Mouse (Mus musculus) right cerebral cortex, postnatal 36 days (tissue): ENCODE data around the gene Stim2.

ENCODE experiments used
- DNase-seq, 2 experiments: peaks; one replicate each; pipeline ENCODE4 v3.0.0; 2022; ENCODE audit warnings: low spot score in 2 of 2, mixed read lengths in 1 of 2

Gene Stim2

DNA sequence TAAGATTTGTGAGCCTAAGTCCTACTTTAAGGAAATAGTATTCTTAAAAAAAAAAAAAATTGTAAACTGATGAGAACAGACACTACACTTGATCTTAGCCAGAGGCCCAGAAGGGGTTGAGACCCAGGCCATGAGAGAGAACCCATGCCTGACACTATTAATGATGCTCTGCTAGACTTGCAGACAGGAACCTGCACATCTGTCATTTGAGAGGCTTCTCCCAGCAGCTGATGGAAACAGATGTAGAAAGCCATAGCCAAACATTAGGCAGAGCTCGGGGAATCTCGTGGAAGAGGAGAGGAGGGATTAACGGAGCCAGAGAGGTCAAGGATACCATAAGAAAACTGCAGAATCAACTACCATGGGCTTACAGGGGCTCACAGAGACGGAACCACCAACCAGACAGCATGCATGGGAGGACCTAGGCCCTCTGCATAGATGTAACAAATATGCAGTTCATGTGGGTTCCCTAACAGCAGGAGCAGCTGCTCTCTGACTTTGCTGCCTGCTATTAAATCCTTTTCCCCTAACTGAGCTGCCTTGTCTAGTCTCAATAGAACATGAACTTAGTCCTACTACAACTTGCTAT, 50.9 kb downstream of the Stim2 start:
- no peak for DNase-seq

DNA sequence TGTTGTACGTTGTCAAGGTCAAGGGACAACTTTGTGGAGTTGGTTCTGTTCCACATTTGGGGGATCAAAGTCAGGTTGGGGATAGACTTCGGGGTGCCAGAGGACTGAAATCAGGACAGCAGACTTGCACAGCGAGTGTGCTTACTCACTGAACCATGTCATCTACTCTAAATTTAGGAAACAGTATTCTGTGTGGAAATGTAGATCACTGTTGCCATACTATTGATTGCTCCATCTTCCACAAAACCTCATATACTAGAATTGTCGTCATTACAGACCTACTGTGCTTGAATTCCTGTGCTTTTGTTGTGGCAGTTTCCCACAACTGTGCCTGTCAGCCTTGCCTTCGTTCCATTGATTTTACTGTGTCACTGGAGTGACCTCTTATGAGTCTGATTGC, 51.6 kb downstream of the Stim2 start:
- no peak for DNase-seq

DNA sequence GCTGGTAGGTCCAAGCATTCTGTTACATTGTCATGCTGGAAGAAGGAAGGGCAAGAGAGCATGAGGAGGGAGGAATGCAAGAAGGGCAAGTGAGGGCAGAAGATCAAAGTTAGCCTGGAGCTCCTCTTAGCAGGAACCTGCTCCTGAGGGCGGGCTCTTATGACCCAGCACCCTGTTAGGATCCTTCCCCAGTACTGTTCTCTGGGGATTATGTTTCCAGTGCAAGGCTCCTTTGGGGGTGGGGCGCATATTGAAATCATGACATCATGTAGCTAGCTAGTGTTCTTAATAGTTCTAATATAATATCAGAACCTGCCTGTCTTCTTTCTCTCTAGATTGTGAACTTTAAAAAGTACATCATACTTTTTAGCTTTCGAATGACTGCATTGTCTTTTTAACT, 52.8 kb downstream of the Stim2 start:
- DNase-seq: no peak

DNA sequence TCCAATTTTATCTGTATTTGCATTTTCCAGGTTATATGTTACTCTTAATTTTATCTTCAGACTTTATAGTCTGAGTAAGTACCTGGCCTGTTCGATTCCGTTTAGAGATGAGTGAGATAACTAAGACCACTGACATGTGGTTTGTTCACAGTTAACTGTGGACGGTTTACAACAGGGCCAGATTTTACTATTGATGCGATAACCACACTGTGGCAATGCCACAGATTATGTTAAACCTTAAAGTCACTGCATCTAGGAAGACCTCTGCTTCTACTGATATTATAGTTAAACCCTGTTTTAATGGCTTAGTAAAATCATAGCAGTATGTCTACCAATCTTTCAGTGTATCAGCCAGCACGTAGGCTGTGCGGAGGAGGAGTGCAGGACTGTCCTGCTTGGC, 53.9 kb downstream of the Stim2 start:
- no peak for DNase-seq

DNA sequence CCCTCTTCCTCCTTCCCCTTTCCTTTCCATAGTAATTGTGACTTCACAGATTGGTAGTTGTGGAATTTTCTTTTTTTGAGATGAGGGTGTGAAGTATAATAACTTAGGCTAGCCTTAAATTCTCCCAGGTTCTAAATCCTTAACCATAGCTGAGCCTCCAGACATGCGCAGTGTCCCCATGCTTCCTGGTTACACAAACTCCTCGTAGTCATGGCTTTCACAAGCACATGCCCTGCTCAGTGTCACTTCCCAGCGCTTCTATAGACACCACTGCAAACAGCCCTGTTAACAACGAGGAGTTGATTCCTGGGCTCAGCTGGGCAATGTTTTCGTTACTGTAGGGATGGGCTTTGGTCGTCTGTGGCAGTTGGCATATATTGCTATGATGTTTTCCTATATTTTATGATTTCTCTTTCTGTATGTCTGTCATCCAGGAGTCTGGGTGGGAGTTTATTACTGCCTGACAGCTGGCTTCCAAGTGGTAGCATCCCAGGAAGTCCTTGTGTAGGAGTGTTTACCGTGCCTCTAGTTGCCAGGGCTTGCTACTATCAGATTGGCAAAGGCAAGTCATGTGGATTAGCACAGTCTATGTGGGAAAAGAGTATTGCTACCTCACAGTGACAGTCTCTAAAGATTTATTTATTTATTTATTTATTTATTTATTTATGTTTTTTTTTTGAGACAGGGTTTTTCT, 55.5 kb downstream of the Stim2 start:
- no peak for DNase-seq

DNA sequence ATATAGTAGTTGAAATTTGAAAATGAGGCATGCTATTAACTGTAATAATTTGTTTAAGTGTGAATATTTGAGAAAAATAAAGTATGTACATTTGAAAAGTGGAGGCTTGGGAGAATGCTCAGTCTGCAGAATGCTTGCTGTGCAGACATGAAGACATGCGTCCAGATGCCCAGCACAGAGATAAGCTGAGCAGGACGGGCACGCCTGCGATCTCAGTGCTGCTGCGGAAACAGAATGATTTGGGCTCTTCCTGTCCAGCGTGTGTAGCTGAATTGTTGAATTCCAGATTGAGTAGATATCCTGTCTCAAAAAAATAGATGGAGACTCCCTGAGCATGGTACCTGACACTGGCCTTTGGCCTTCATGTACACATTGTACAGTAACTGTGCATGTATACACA, 58.0 kb downstream of the Stim2 start:
- DNase-seq: no peak

DNA sequence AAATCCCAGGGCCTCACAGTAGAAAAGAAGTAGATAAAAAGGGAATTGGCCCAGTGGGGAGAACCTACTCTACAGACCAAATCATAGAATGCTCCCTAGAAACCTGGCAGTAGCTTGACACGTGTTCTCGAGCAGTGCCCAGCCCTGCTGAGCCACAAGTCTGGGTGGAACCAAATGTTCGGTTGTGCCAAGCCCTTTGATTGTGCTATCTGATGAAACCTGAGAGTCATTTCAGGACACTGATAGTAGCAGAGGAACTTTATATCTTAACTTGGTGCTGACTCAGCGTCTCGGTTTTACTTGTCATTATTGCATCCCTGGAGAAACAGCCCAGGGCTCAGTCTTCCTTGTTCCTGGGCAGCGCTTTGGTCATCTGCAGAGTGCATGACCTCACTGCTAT, 61.7 kb downstream of the Stim2 start:
- DNase-seq: no peak

DNA sequence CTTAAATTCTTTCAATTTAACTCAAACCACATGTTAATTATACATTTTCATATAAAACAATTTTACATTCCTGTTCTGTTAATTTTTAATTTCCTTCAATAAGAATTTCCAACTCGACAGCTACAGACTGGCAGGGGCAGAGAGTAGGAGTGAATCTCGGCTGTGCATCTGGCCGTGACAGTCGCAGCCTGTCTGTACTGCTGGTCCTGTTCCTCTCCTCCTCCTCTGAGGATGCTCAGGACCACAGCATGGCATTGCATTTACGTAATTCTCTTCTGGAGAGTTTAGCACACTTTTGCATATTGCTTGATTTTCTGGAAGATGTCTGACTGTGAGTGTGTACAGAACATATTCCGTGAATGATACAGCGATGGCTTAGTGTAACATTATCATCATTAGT, 63.8 kb downstream of the Stim2 start:
- DNase-seq: peak; percentile 19 to 61

DNA sequence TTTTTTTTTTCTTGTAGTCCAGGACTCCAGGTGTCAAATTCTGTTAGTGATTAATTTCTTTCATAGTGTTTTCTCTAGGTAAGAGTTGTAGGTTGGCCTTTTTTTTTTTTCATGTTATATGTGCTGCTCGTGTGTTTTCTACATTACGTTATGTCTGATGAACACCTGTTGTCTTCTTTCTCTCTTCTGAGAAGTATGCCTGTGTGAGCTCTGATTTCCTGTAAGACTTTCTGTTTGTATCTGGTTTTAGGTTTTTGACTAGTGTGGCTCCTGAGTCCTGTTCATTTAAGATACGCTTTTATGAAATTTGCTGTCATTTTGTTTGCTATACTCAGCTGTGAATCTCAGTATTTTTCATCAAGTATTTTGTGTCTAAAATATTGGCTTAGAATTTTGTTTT, 69.3 kb downstream of the Stim2 start:
- no peak for DNase-seq

DNA sequence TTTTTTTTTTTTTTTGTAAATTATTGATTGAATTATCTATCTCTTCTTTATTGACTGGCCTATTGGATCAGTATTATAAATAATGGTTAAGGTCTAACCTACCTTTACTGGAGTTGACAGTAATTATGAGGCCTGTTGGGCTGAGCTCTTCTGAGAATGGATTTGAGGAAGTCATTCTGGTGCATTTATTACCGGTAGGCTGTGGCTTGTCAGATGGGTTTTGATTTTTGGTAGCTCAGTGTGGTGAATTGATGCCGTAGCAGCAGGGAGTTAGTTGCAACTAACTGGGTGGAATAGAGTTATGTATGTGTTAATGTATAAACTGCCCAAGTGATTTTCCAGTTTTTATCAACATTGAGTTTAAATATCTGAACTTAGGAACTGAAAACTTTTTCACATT, 72.2 kb downstream of the Stim2 start:
- no peak for DNase-seq

DNA sequence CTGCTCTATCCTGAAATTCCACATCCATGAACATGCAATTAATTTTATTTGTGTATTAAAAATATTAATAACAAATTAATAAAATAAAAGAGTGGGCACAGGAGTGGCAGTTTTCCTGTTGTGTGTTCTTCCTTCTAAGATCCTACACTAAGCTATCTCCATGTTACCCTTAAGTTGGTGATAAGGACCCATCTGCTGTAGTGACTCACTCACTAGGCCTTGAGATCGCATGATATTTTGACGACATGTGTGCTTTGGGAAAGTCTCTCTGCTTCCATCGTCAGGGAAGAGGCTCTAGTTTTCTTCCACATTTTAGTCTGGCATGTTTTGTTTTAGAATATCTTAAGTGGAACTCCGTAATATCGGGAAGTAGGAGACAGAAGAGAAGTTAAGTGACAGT, 73.0 kb downstream of the Stim2 start:
- DNase-seq: no peak

DNA sequence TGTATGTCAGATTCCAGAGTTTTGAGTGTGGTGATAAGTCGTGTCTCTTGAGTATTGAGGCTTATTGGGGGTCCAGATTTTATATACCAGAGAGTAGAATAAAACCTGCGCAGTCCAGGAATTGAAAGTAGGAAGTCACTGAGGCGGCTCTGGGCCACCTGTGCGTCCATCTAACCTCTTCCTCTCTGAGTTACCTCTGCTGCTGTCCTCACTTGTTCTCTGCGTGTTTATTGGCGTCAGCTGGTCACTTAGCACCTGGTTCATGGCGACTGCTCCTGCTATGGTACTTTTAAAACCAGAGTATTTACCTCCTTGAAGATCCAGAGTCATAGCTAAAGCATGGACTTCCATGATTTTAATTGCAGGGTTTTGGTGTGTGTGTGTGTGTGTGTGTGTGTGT, 73.4 kb downstream of the Stim2 start:
- no peak for DNase-seq

DNA sequence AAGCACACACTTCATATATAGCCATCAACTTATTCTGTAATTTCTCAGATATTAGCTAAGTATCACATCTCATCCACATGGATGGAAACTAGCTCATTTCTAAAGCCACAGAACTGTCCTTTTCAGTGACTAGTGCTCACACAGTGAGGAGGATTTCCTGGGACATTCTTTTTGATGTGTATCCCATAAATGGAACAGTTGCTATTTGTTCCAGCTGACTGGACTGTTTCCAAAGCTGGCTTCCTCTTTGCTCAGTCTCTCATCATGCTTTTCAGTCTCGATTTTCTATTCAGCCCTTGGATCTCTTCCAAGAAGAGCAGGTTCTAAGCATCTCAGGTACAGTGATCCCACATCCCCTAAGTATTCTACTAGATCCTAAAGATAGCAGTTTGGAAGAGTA, 75.0 kb downstream of the Stim2 start:
- DNase-seq: no peak

DNA sequence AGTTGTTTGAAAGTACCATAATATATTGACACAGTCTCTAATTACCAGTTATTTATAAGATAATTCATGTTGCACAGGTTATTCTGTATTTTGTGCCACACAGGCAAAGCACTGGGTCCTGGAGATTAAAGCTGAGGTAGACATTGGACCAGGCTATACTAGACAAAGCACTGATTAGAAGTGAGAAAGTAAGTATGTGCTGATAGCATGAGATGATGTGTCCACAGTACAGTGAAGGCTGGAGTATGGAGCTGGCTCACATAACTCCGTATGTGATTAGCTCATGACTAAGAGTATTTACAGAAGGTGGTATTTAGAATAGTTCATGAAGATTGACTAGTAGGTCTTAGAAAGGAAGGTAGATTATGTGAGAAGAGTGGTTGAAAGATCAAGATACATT, 81.7 kb downstream of the Stim2 start:
- no peak for DNase-seq

DNA sequence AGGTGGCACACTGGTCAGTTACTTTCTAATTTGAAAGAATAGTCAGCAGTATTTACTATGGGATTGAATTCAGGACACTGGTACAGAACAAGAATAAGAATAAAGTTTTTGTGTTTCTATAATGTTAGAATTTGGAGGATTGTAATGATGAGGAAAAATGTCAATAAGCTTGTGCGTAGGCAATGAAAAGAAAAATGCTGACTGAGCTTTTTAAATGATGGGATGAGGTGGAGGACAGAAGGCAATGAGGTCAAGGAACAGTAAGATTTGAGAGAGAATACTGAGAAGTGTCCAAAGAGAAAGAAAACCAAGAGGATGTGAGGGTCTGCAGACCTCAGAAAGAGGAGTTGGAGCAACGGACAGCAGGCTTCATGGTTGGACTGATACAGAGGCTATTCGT, 89.6 kb downstream of the Stim2 start:
- DNase-seq: no peak

DNA sequence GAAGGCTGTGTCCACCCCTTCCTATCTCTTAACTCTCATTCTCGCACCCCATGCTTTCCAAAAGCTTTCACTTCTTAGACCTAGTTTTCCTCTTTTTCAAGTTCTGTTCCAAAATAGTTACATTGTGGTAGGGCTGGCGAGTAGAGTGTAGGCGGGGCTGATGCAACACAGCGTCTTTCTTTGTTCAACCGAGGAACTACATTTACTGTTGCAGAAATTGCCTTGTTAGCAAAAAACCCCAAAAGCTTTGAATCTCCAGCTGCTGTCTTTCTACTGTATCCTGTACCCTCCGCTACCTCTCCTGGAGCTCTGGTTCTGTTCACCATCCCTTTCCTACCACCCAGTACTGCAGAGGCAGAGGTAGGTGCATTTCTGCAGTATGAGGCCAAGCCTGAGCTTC, 99.9 kb downstream of the Stim2 start:
- peak; percentile 24 to 59 for DNase-seq

DNA sequence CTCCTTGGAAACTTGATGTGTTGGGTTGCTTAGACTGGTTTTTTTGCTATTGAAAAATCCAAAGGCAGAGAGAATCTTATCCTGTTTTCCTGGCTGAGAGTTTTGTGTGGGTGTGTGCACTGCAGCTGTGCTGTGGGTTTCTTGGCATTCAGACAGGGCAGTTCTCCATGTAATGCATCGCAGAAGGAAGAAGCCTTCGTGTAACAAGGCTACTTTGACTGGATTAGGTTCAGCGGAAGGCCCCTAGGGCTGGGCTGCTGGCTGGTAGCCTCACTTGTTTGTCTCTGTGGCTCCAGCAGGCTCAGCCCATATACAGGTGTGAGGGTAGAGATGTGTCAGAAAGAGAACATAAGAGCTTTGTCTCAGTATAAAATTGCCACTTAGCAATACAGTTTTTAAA, 102.6 kb downstream of the Stim2 start:
- peak; percentile 52 to 73 for DNase-seq

DNA sequence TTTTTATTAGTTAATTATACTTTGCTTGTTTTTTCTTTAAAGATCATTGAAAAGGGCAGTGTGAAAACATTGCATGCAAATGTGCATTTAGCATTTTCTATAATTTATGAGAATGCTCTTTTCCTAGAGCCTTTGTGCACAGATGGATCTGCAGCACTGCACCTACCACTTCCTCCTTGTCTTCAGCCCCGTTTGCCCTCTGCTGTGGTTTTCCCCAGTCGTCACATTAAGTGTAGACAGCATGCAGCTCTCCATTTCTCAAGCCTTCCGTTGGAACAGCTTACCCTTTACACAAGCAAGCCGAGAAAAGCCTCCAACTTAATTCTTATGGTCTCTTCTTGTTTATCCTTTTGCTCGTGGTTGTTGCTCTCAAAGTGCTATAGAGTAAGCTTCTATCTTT, 103.0 kb downstream of the Stim2 start:
- no peak for DNase-seq

DNA sequence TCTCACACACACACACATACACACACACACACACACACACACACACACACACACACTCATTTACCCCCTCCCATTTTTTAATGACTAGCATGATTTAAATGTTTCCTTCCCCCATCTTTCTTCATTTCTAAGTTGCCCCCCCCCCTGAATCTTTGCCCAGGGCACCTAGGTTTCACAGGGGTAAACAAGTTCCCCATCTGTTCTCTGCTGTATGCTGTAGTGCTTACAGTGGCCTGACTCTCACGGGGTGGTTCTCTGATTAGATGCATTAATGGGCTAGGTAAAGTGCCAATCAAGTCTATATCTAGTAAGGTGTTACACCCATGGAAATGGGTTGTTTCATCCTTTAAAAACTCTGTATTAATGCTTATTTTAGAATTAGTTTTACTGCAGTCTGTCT, 103.7 kb downstream of the Stim2 start:
- DNase-seq: no peak

DNA sequence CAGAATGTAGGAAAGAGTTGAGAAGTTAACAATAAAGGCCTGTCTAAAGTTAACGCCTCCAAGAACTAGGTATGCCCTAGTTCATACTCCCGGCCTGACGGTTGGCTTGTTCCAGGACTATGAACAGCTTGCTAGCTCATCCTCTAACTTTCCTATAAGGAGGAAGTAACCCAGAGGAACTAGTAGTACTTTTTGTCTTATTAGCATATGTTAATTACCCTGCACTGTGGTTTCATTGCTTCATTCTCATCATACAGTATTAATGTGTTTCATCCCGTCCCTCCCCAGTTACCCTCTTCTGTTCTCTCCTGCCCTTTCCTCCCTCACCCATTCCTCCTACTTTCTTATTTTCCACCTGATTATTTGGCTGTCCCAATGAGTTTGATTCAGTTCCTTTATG, 108.4 kb downstream of the Stim2 start:
- no peak for DNase-seq

DNA sequence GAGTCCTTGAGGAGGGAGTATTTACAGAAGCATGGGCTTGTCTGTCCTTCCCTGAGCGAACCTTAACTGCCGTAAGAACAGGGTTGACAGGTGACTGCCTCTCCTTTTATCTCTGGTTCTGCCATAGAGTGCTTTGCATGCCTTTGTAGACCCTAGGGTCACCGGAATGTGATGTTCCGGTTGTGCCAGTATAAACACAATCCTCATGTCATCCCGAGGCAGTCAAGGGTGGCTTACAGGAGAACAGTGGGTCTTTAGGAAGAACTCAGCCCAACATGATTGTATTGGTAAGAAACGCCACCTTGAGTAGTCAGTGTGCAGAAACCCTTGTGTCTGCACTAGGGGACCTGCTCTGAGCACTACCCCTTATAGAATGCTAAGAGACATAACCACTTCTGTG, 108.8 kb downstream of the Stim2 start:
- DNase-seq: no peak

DNA sequence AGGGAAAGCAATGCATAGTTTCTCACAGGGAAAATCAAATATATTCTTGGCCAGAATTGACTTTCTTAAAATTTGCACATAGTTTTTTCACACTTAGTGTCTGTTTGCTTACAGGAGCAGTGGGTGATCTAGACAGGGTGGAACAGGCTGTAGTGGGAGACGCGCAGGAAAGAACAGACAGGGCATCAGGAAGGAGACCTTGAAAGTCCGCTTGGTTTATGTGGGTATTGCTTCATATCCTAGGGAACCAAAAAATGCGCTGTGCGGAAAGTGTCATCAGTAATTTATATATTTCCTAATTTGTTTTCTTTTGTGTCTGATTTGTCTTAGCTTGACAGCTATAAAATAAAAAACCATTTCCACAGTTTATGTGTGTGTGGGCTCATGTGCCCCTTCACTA, 110.8 kb downstream of the Stim2 start:
- no peak for DNase-seq

DNA sequence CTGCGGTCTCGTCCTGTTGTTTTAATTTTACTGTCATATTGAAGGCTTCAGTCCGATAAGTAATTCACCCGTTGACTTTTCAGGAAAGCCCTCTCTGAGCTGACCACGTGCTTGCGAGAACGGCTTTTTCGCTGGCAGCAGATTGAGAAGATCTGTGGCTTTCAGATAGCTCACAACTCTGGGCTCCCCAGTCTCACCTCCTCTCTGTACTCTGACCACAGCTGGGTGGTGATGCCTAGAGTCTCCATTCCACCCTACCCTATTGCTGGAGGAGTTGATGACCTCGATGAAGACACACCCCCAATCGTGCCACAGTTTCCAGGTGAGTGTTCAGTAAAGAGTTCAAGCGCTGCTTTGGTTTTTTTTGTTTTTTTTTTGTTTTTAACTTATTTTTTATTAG, 112.5 kb downstream of the Stim2 start:
- no peak for DNase-seq

DNA sequence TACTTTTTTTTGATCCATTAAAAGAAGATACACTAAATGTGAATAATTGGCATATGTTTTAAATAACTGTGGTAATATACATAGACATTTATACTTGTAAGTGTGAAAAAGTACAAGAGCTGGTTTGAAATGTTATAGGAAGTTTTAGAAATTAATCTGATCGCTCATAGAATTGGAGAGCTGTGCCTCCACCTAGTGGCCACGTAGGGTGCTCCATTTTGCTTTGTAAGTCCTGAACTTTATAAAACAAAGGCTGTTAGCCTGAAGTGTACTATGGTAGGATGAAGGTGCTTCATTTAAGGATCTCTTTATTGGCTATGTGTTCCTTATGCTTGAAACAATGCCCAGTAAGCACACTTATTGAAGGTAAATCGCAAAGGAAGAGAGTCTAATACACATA, 115.0 kb downstream of the Stim2 start:
- peak; percentile 25 to 30 for DNase-seq
